Mouse (Mus musculus) limb, embryonic 14.5 days (tissue): ENCODE measurements around the gene Kcnk6. TPM values are rescaled to one million over a fixed set of nuclear protein-coding genes. Genes with fewer than 3 reads are reported as not detected.

Experiments used
- ATAC-seq: fragments of 200-750 bp; cut with Nextera tagmentation; 2 replicates; pipeline ENCODE4 v1.8.0; 2017; ENCODE audit warnings: low read depth, moderate number of reproducible peaks, moderate TSS enrichment; ENCODE audit not compliant: low FRiP score
- DNase-seq: peaks from one replicate; pipeline ENCODE4 v3.0.0-alpha.2; 2015; ENCODE audit warnings: low spot score
- H3K27ac ChIP-seq: fragments of 300-500 bp; sonication (generic); replicated peaks from 2 replicates; pipeline ENCODE4 v1.5.1; 2014; ENCODE audit warnings: low read depth, mild to moderate bottlenecking, low read length, moderate library complexity, mixed read lengths
- H3K27me3 ChIP-seq: fragments of 300-500 bp; sonication (generic); 2 replicates; pipeline ENCODE4 v1.6.1; 2014; ENCODE audit warnings: low read length, mixed read lengths; ENCODE audit not compliant: control insufficient read depth, insufficient read depth
- H3K36me3 ChIP-seq: fragments of 300-500 bp; sonication (generic); 2 replicates; pipeline ENCODE4 v1.6.1; 2014; ENCODE audit warnings: mild to moderate bottlenecking, low read length, moderate library complexity, mixed read lengths; ENCODE audit not compliant: control insufficient read depth, insufficient read depth
- H3K4me1 ChIP-seq: fragments of 300-500 bp; sonication (generic); 2 replicates; pipeline ENCODE4 v1.6.1; 2014; ENCODE audit warnings: antibody characterized with exemption, low read length, mixed read lengths; ENCODE audit not compliant: control insufficient read depth, insufficient read depth
- H3K4me2 ChIP-seq: fragments of 300-500 bp; sonication (generic); replicated peaks from 2 replicates; pipeline ENCODE4 v1.6.1; 2014; ENCODE audit warnings: low read depth, mild to moderate bottlenecking, low read length, moderate library complexity; ENCODE audit not compliant: severe bottlenecking
- H3K4me3 ChIP-seq: fragments of 300-500 bp; sonication (generic); replicated peaks from 2 replicates; pipeline ENCODE4 v1.5.1; 2014; ENCODE audit warnings: low read length
- H3K9ac ChIP-seq: fragments of 300-500 bp; sonication (generic); 2 replicates; pipeline ENCODE4 v1.6.1; 2014; ENCODE audit warnings: mild to moderate bottlenecking, low read depth, low read length, moderate library complexity; ENCODE audit not compliant: severe bottlenecking
- H3K9me3 ChIP-seq: fragments of 300-500 bp; sonication (generic); 2 replicates; pipeline ENCODE4 v1.6.1; 2016; ENCODE audit warnings: low read length; ENCODE audit not compliant: control insufficient read depth
- POLR2A ChIP-seq: fragments of 200-500 bp; IDR thresholded peaks from 2 replicates; pipeline ENCODE4 v1.8.0; 2012; ENCODE audit warnings: inconsistent platforms, mild to moderate bottlenecking, moderate library complexity, borderline replicate concordance; ENCODE audit not compliant: insufficient read depth, insufficient read length; ENCODE audit errors: extremely low read depth
- WGBS: fragments of 180-500 bp; shearing (Covaris S2); extraction: QIAGEN DNeasy Blood & Tissue Kit; methylation state at CpG from one replicate; pipeline ENCODE4 v1.1.7; 2014; 5-methylcytosine and 5-hydroxymethylcytosine counted together
- polyA plus RNA-seq, 2 experiments: library from polyadenylated mRNA; depleted of rRNA in 1 of 2; stranded (reverse) in 1 of 2; unstranded in 1 of 2; fragments of >200 nt; fragmentation: Nextera tagmentation in 1 of 2; extraction: Ambion mirVana in 1 of 2; gene quantifications; 2 replicates each; pipeline versions ENCODE4 v1.2.1 to v1.2.3; 2012 to 2014

The Kcnk6 gene
- polyA plus RNA-seq, 2 experiments = 2.2 to 11.4 TPM

GRCm38 (mm10) chr7:29255875-29256274 lies 23.6 kb upstream of the Kcnk6 start:
- no peak overlapping the region for H3K4me3 ChIP-seq
- H3K9me3 ChIP-seq = no peaks in the 10 kb centered on the region
- no peak overlapping the region for H3K4me2 ChIP-seq
- H3K9ac ChIP-seq = no peak overlapping the region
- H3K4me1 ChIP-seq = no peaks in the 10 kb centered on the region; the same call in 1 of the 2 replicates
- WGBS = 83% methylated on average over 4 of the region's 4 CpGs
- ATAC-seq (no peak), DNase-seq (no peak)
- H3K36me3 ChIP-seq = peaks cover 5% of the 10 kb centered on the region
- no peak for TF ChIP-seq POLR2A
- no peak overlapping the region for H3K27ac ChIP-seq
- H3K27me3 ChIP-seq = no peaks in the 10 kb centered on the region

DNA sequence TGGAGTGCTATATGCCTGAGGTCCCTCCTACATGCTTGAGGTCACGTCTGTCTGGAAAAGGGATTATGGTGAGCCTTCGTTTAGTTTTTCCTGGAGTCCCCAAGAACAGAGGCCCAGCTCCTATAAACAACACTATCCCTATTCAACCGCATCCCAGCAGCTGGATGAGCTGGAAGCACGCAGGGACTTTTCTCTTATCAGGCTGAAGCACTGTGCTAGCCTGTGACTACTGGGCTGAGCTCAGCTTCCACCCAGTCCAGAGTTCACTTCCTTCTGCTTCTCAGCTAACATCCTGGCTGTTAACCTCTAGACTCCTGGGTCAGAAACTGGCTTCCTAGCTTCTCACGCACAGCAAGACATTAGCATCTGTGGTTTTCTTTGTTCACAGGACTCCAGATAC lies 21.5 kb upstream of the Kcnk6 start:
- H3K4me2 ChIP-seq = no peak overlapping the region
- ATAC-seq (no peak), DNase-seq (no peak)
- TF ChIP-seq POLR2A = no peak
- 52% methylated on average over 5 of the region's 5 CpGs for WGBS
- H3K9ac ChIP-seq = no peak overlapping the region
- H3K27ac ChIP-seq = no peak overlapping the region
- peaks cover 5% of the 10 kb centered on the region; the same call in 1 of the 2 replicates for H3K36me3 ChIP-seq
- H3K9me3 ChIP-seq = no peaks in the 10 kb centered on the region
- H3K27me3 ChIP-seq = no peaks in the 10 kb centered on the region
- no peak overlapping the region for H3K4me3 ChIP-seq
- H3K4me1 ChIP-seq = no peaks in the 10 kb centered on the region; the same call in 1 of the 2 replicates

- no peak overlapping the region for H3K9ac ChIP-seq
These were observed 18.9 kb upstream of the Kcnk6 start for GRCm38 (mm10) chr7:29251166-29251565.

DNA sequence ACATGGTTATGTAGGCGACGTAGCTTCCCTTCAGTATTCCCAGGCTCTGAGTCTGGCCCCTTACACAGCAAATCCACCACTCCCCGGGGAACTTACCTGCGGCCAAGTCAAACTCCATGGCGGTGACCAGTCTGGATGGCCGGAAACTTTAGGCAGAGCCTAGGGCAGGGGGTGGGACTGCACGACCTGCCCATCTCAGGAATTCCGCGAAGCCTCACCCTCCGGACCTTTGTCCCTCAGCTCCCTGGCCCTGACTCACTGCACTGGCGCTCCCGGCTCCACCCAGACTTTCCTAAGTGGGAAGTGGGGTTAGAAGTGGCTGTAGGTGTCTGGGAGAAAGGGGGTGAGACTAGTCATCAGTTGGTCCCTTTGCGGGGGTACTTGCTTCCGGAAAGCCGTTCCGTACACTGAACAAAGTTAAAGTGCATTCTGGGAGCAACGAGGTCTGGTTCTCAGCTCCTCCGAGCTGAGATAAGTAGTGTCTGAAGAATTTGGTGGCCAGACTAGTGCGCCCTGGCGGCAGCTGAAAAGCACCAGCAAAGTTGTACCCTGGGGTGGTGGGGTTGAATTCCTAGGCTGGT lies 16.0 kb upstream of the Kcnk6 start, which contains the start of gene 2200002D01Rik:
2200002D01Rik (minus strand) TSS at position 206 of the 581 bp plus-strand sequence.
- no peak for DNase-seq
- peak within 1 kb of the TSS; percentile 32; the same call in 1 of the 2 replicates for H3K9ac ChIP-seq
- H3K36me3 ChIP-seq = peaks cover 42% of the 10 kb centered on the region
- peaks cover 3% of the 10 kb centered on the region; the same call in 1 of the 2 replicates for H3K4me1 ChIP-seq
- 17% methylated on average over 20 of the region's 20 CpGs for WGBS
- H3K4me3 ChIP-seq = peak within 1 kb of the TSS; percentile 19
- no peaks in the 10 kb centered on the region for H3K9me3 ChIP-seq
- no peak for TF ChIP-seq POLR2A
- ATAC-seq = no peak
- H3K4me2 ChIP-seq = peak within 1 kb of the TSS; percentile 41
- H3K27me3 ChIP-seq = no peaks in the 10 kb centered on the region
- no peak within 1 kb of the TSS for H3K27ac ChIP-seq

More at GRCm38 (mm10) chr7:29251166-29251565, 18.9 kb upstream of the Kcnk6 start:
- Histone ChIP-seq H3K36me3 (peaks cover 21% of the 10 kb centered on the region), H3K27ac (no peak overlapping the region), H3K4me3 (no peak overlapping the region), H3K27me3 (no peaks in the 10 kb centered on the region), H3K9me3 (no peaks in the 10 kb centered on the region), H3K4me2 (no peak overlapping the region), H3K4me1 (peaks cover 3% of the 10 kb centered on the region)
- no peak for TF ChIP-seq POLR2A
- ATAC-seq (no peak), DNase-seq (no peak)
- WGBS = 67% methylated on average over 3 of the region's 3 CpGs

DNA sequence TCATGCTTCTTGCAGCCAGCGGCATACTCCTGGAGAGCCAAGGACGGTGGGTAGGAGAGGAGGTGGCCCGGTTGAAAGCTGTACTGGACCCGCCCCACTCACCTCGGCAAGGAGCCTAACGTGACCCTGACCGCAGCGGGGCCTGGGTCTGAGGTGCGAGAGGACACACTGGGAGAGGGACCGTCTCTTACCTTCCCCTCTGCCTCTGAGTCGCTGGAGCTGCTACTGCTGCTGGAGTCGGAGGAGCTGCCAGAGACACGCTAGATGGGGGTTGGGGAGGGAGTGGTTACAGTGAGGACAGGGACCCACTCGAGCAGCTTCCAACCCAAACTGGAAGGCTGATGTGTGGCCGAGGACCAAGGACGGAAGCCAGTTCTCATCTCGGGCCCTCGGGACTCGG lies 15.4 kb upstream of the Kcnk6 start:
- H3K9ac ChIP-seq = peak overlapping the region; percentile 32; the same call in 1 of the 2 replicates
- H3K9me3 ChIP-seq = no peaks in the 10 kb centered on the region
- no peak for ATAC-seq
- H3K36me3 ChIP-seq = peaks cover 42% of the 10 kb centered on the region
- H3K4me3 ChIP-seq = peak overlapping the region; percentile 19
- peak overlapping the region; percentile 41 for H3K4me2 ChIP-seq
- peaks cover 3% of the 10 kb centered on the region; the same call in 1 of the 2 replicates for H3K4me1 ChIP-seq
- H3K27ac ChIP-seq = no peak overlapping the region
- no peak for DNase-seq
- H3K27me3 ChIP-seq = no peaks in the 10 kb centered on the region
- TF ChIP-seq POLR2A = no peak
- 20% methylated on average over 19 of the region's 19 CpGs for WGBS
